Mouse (Mus musculus): ENCODE results near the gene Adk. TPM values are rescaled to one million over a fixed set of nuclear protein-coding genes. Genes with fewer than 3 reads are reported as not detected.
A peak's percentile ranks its signal among the peaks of the same experiment; 100 is the strongest.
"Not testable (repeated sequence)": the region's sequence is repeated elsewhere in the genome, so short reads cannot be mapped to it uniquely, and the experiment has no call there.

Gene Adk
- total RNA-seq, 4 experiments from 2014 or later, result 66.5 to 80.7 (median 73.0) TPM

DNA sequence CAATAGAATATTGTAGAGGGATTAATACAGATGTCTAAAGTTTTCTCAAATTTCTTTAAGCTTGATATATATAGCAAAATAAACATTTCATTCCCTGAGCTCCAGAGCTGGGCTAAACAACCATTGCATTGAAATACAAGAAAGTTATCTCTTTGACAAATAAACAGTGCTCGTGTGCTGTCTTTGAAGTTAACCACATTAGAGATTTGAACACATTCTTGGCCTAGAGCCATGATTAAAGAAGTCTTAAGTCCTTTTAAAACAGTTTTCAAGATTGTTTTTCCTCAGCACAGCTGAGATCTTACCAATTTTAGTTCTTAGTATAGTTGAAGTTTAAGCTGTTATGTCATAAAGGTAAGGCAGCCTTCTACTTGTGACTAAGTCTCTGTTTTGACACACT, 11.9 kb downstream of the Adk start:
- no peak for DNase-seq (ENCODE audit: low spot score in 2 of 2)

DNA sequence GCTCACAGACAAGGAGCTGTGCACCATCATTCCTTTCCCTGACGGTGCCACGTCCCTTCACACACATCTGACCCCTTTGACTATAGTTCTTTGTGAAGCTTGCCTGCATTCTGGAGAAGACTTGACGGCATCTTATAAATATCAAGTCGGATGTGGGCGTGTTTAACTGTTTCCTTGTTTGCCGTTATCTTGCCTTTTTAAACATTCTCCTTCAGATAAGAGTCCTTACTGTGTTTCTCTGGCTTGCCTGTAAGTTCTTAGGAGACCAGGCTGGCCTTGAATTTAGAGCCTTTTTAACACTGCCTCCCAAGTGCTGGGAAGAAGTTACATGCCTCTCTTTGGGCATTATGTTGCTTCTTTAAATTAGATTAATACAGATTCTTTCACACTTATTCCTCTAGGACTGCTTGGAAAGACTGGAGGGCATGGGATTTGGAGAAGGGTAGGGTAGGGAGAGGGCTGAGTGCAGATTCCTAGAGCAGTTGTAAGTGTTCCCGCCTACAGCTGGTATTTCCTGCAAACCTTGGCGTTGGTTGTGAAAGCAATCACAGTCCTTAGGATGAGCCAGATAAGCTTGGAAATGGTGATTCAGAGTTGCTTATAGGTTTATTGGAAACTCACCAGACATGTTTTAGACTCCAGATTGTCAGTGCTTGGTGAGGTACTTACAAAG, 13.3 kb downstream of the Adk start:
- no peak for DNase-seq (ENCODE audit: low spot score in 2 of 2)

- DNase-seq (ENCODE audit: low spot score in 2 of 2), result no peak
These were observed 17.2 kb downstream of the Adk start for GRCm38 (mm10) chr14:21069594-21069993.

DNA sequence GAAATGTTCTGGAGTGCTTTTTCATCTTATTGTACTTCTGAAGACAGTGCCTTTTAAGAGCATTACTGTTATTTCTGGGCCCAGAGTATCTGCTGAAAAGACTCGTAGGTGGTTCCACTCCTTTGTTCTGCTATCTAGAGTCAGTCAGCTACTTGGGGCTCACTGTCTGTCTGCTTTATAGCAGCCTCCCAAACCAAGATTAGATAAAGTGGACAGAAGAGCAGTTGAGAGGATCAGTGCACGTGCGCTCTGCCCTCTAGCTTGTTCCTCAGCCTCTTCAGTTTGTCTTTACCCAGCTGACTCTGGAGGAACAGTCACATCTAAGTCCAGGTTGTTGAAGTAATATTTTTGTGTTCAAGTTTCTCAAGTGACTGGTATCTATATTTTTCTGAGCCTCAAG, 21.6 kb downstream of the Adk start:
- DNase-seq (ENCODE audit: low spot score in 2 of 2), result no peak

DNA sequence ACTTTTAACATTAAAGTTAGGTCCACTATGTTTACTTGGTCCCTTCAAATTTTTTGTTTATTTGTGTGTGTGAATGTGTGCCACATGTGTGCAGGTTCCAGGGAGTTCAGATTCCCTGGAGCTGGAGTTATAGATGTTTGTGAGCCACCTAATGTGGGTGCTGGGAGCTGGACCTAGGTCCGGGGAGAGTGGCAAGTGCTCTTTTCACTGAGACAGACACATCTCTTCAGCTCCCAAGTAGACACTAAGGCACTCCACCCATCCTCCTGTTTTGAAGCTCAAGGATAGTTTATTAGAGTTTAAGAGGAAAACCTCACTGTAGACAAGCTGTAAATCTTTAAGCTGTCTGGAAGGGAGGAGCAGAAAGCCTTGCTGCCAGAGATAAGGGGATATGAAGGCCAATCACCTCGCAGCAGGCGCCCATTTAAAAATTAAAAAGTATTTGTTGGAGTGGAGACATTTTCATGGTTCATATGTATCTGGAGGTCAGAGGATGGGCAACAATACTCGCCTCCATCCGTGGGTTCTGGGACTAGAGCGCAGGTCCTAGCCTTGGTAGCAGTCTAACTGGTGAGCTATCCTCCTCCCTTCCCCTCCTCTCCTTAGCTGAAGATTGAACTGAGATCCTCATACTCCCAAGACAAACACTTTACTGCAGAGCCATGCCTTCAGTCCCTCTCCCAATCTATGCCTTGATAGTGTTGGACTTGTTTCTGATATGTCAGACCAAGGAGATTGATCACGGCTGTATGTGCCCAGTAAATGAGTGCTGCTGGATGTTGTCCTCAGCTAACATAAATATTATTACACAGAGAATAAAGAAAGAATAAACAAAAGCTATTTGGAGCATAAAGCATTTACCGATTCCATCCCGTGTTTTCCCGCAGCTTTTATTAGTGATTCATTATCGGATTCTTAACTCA, 22.3 kb downstream of the Adk start:
- DNase-seq (ENCODE audit: low spot score in 2 of 2), result no peak

DNA sequence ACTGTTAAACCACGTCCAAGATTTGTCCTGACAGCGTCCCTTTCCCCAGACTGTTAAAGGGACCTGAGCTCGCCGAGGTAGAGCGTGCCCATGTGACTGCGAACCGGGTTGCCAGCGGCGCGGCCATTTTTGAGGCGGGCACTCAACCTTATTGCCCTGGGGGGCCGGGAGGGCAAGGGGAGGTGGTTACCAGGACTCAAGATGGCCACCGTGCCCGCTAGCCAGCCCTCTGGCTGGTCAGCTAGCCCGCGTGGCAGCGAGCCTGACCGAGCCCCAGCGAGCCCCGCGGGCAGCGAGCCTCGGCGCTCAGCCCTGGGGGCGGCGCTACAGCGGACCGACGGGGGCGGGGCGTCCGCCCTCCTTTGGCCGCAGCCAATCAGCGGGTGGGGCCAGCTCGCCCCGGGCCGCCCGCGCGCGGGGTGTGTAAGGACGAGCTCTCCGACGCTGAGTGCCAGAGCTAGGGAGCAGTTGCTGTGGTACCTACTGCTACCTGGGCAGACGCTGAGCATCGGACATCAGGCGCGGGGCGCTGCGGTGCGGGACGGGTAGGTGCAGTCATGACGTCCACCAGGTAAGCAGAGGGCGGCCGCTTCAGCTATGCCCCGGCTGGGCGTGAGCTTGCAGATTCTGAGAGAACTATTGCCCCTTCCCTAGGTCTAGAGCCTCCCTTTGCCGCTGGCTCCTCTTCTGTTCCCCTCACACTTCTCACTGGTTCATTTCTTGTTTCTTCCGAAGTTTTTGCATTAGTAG, 23.6 kb downstream of the Adk start:
- DNase-seq (ENCODE audit: low spot score in 2 of 2), result peak; percentile 84 to 86

DNA sequence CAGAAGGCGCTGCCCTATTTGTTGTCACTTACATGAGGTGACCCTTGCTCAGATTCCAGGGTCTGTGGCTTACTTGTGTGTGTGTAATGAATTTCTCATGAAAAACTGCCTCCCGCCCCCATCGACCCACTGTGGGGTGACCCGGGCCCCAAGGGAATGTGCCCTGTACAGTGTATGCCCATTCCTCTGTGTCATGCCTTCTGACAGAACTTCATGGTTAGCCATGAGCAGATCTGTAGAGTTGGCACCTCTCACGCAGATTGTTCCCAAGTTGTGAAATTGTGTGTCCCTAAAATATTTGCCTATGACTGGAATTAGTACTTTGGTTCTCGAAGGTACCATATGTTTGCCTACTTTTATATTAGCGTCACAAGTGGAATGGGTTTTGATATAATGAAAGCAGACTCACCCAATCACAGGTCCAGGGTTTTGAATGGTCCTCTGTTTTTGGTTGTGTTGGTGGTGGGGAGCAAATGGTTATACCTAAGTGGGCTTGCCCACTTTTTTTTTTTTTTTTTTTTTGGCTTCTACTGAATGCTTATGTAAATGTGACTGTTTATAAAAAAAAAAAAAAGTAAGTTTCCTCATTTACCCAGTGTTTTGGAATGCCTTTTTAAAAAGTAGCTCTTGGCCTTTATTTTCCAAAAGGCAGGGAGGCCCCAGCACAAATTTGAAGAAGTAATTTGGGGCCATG, 24.3 kb downstream of the Adk start:
- no peak for DNase-seq (ENCODE audit: low spot score in 2 of 2)

GRCm38 (mm10) chr14:21077939-21078338, 25.6 kb downstream of the Adk start:
- no peak for DNase-seq (ENCODE audit: low spot score in 2 of 2)

GRCm38 (mm10) chr14:21078511-21078910, 26.1 kb downstream of the Adk start:
- DNase-seq (ENCODE audit: low spot score in 2 of 2), result no peak

- no peak for DNase-seq (ENCODE audit: low spot score in 2 of 2)
These were observed 30.4 kb downstream of the Adk start for GRCm38 (mm10) chr14:21082823-21083222.

DNA sequence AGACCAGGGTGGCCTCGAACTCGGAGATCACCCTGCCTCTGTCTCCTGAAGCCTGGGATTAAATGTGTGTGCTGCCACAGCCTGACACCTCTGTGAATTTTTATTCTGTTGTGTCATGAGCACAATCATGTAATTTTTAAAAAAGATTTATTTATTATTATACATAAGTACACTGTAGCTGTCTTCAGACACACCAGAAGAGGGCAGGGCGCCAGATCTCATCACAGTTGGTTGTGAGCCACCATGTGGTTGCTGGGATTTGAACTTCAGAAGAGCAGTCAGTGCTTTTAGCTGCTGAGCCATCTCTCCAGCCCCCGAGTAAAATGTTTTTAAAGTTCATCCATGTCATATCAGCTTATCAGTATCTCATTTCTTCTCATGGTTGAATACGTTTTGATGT, 33.3 kb downstream of the Adk start:
- DNase-seq (ENCODE audit: low spot score in 2 of 2), result no peak

DNA sequence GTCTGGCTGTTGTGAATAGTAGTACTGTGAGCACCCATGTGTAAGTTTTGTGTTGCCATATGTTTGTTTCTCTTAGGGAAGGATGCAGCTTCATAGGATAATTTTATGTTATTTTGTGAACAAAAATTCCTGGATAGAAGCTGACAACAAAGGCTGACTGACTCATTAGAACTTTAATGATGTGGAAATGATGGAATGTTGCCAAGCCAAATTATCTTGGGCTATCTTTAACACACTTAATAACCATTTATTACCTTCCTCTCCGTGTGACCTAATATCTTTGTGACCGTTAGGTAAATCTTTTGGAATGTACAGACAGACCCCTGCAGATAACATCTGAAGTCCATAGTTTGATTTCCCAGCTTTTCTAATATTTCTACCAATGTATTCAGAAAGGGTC, 33.7 kb downstream of the Adk start:
- no peak for DNase-seq (ENCODE audit: low spot score in 2 of 2)

DNA sequence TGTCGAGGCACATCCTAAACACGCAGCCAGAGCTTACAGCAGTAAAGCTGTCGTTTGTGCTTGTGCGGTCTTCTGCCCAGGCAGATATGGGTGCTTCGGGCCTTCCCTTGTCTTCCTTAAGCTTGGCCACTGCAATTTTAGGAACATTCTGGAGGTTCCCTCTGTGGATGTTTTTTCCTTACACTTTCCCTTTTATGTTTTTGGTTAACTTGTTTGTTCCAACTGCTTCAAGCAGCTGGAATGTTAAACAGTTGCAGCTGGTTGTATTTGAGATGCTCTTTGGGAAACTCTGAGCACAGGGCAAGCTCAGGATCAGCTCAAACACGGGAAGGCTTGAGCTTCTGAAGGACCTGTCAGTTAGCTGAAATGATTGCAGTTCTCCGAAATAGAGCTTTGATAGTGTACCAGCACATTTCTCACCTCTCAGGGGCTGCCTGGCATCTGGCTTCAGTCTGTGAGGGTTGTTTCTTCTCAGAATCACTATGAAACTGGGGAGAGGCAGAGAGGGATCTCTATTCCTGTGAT, 34.5 kb downstream of the Adk start:
- no peak for DNase-seq (ENCODE audit: low spot score in 2 of 2)

DNA sequence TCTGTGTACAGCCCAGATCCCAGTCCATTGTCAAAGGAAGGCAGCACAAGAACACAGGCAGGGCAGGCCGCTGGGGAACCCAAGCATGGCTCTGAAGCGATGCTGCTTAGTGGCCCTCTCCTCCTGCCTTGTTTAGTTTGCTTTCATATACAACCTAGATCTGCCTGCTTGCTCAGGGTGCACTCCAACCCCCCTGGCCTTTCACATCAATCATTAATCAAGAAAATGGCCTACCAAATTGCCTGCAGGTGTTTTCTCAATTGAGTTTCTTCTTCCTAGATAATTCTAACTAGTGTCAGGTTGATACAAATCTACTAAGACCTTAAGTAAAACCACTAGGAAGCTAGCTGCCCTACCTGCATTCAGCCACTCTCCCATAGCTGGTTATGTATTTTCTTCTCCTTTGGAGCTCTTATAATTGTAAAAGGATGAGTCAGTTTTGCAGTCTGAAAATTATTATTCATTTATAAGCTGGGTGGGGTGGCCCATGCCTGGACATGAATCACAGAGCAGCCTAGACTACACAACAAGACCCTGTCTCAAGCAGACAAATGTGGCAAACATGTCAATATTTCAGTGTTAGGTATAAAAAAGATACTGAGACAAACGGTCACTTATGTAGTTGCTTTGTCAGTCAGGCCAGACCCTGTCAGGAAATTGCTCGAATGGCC, 35.2 kb downstream of the Adk start:
- DNase-seq (ENCODE audit: low spot score in 2 of 2), result no peak

- DNase-seq (ENCODE audit: low spot score in 2 of 2), result no peak
These were observed 36.4 kb downstream of the Adk start for GRCm38 (mm10) chr14:21088731-21089130.

GRCm38 (mm10) chr14:21090400-21090799, 38.0 kb downstream of the Adk start:
- DNase-seq (ENCODE audit: low spot score in 2 of 2), result no peak

DNA sequence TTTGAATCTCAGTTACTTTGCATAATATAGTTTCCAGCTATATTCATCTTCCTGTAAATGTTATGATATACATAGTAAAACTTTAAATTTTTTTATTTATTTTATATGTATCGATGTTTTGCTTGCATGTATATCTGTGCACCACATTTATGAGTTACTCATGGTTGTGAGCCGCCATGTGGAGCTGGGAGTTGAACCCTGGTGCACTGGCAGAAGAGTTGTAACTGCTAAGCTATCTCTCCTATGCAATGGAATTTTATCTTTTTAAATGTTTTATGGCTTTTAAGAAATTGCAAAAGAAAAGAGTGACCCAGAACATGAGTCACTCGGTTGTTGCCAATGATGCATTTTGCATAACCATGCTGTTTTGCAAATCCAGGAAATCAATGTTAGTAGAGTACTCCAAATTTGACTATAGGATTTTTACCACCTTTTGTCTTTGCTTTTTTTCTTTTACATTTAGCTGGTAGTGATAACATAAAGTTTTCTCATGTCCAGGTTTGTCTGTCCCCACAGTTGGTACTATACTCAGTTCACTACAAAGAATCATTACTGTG, 38.6 kb downstream of the Adk start:
- DNase-seq (ENCODE audit: low spot score in 2 of 2), result no peak

DNA sequence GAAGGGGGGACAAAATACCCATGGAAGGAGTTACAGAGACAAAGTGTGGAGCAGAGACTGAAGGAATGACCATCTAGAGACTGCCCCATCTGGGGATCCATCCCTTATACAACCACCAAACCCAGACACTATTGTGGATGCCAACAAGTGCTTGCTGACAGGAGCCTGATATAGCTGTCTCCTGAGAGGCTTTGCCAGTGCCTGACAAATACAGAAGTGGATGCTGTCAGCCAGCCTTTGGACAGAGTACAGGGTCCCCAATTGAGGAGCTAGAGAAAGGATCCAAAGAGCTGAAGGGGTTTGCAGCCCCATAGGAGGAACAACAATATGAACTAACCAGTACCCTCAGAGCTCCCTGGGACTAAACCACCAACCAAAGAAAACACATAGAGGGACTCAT, 41.8 kb downstream of the Adk start:
- not testable (repeated sequence) for DNase-seq (ENCODE audit: low spot score in 2 of 2)

GRCm38 (mm10) chr14:21096279-21096678, 43.9 kb downstream of the Adk start:
- no peak for DNase-seq (ENCODE audit: low spot score in 2 of 2)

- DNase-seq (ENCODE audit: low spot score in 2 of 2), result no peak
These were observed 44.3 kb downstream of the Adk start for GRCm38 (mm10) chr14:21096689-21097088.

All from layer of hippocampus, adult 8-10 months (tissue).